Mouse (Mus musculus) megakaryocyte progenitor cell, adult 5-6 weeks (primary cell): Measurements from ENCODE around the gene Cdk9. TPM values are rescaled to one million over a fixed set of nuclear protein-coding genes. Genes with fewer than 3 reads are reported as not detected.
A peak's percentile ranks its signal among the peaks of the same experiment; 100 is the strongest.

ENCODE experiments used
- ATAC-seq: replicated peaks from 2 replicates; pipeline ENCODE4 v1.8.0; 2016; ENCODE audit warnings: mild to moderate bottlenecking, moderate TSS enrichment, inconsistent platforms; ENCODE audit not compliant: poor library complexity
- total RNA-seq, 2 experiments: library from RNA; stranded (forward) in 1 of 2; stranded (reverse) in 1 of 2; fragments of 157-497, 149-512 nt in 1 of 2; fragments of 200-1000 nt in 1 of 2; gene quantifications; 2 replicates each; pipeline versions ENCODE4 v1.2.3 to v1.2.4; 2015 to 2017

Gene Cdk9
- total RNA-seq, 2 experiments from 2014 or later = 39.3 to 63.4 TPM

- no peak for ATAC-seq
Measured at GRCm38 (mm10) chr2:32734933-32735332, 22.1 kb upstream of the Cdk9 start.

- ATAC-seq = no peak
Measured at GRCm38 (mm10) chr2:32734480-32734879, 21.6 kb upstream of the Cdk9 start.

GRCm38 (mm10) chr2:32732695-32733094 lies 19.8 kb upstream of the Cdk9 start:
- no peak for ATAC-seq

- no peak for ATAC-seq
Measured at GRCm38 (mm10) chr2:32731911-32732310, 19.0 kb upstream of the Cdk9 start.

GRCm38 (mm10) chr2:32730854-32731253 lies 18.0 kb upstream of the Cdk9 start:
- no peak for ATAC-seq

GRCm38 (mm10) chr2:32729547-32729946 lies 16.7 kb upstream of the Cdk9 start:
- no peak for ATAC-seq

GRCm38 (mm10) chr2:32728463-32728862 lies 15.6 kb upstream of the Cdk9 start:
- ATAC-seq = no peak

- ATAC-seq = peak; percentile 100
Measured at GRCm38 (mm10) chr2:32727435-32727834, 14.6 kb upstream of the Cdk9 start.

GRCm38 (mm10) chr2:32724832-32725790 lies 12.2 kb upstream of the Cdk9 start:
- ATAC-seq = no peak

GRCm38 (mm10) chr2:32724149-32724548 lies 11.3 kb upstream of the Cdk9 start:
- ATAC-seq = no peak

GRCm38 (mm10) chr2:32722581-32722980 lies 9.7 kb upstream of the Cdk9 start:
- no peak for ATAC-seq

GRCm38 (mm10) chr2:32722046-32722445 lies 9.2 kb upstream of the Cdk9 start:
- ATAC-seq = peak; percentile 50

GRCm38 (mm10) chr2:32720681-32721229 lies 7.9 kb upstream of the Cdk9 start, which contains the start of gene Sh2d3c:
TSS of gene Sh2d3c (plus strand) at chr2:32721055.
- ATAC-seq = peak; percentile 67

- no peak for ATAC-seq
Measured at GRCm38 (mm10) chr2:32720053-32720452, 7.2 kb upstream of the Cdk9 start.

- ATAC-seq = 0 out of 2 replicates have a peak, but pooled peaks have one; percentile 5
Measured at GRCm38 (mm10) chr2:32718761-32719160, 5.9 kb upstream of the Cdk9 start.

GRCm38 (mm10) chr2:32714987-32715425 lies 2.1 kb upstream of the Cdk9 start:
- ATAC-seq = peak; percentile 53

- no peak for ATAC-seq
Measured at GRCm38 (mm10) chr2:32714117-32714986, 1.5 kb upstream of the Cdk9 start.

- peak; percentile 48 for ATAC-seq
Measured at GRCm38 (mm10) chr2:32712586-32712933, 316 bp downstream of the Cdk9 start.

GRCm38 (mm10) chr2:32712108-32712551 lies 746 bp downstream of the Cdk9 start:
- peak; percentile 15 for ATAC-seq

- ATAC-seq = no peak
Measured at GRCm38 (mm10) chr2:32711301-32712056, 1.4 kb downstream of the Cdk9 start.
